Mouse (Mus musculus) large intestine, adult 2 months (tissue): Measurements from ENCODE around the gene Sertad4. TPM values are rescaled to one million over a fixed set of nuclear protein-coding genes. Genes with fewer than 3 reads are reported as not detected.
A peak's percentile ranks its signal among the peaks of the same experiment; 100 is the strongest.

Experiments used
- DNase-seq: peaks from one replicate; pipeline ENCODE4 v3.0.0-alpha.2; 2012; ENCODE audit warnings: low read depth, low spot score
- WGBS: fragments of 180-500 bp; shearing (Covaris S2); methylation state at CpG from one replicate; pipeline ENCODE4 v1.1.7; 2018; 5-methylcytosine and 5-hydroxymethylcytosine counted together
- polyA plus RNA-seq: library from polyadenylated mRNA; depleted of rRNA; stranded (reverse); fragments of >200 nt; gene quantifications from 2 replicates; pipeline ENCODE4 v1.2.3, GENCODE M21; 2012; rRNA removed

Sertad4 gene
- polyA plus RNA-seq, 1 experiment: 1.1 TPM

DNA sequence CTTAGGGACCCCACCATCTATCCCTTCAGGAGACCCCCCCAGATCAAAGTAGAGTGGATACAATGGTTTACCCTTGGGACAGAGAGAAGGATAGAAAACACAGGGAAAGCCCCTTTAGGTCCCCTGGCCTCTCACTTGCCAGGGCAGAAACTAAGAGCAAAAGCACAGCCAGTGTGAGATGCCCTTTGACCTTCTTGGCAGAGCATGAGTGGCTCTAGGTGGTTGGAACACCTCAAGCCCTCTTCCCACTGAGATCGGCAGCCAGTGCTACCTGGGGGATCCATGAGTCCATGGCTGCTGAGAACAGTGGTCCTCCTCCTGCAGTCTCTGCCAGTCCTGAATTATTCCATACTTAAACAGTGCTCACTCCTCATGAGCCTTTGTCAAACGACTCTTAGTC, 39.8 kb downstream of the Sertad4 start:
- DNase-seq: no peak
- WGBS: 37% methylated on average over 2 of the region's 2 CpGs

DNA sequence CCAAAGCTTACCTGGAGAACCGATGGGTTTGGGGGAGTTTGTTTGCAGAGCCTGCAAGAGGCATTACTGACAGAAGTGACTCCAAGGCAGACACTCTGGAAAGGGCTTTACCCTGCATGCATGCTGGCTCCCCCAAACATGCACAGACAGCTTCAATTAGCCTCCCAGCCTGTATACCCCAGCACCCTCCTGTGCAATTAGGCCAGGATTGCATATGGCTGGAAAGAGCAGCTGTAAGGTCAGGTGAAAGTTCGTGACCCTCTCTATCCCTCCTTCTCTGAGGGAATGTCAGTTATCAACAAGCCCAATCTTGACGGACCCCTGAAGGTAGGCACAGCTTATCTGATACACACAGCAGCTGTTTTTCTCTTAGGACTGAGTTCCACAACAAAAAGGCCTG, 40.9 kb downstream of the Sertad4 start:
- 83% methylated on average over 3 of the region's 3 CpGs for WGBS
- DNase-seq: no peak

DNA sequence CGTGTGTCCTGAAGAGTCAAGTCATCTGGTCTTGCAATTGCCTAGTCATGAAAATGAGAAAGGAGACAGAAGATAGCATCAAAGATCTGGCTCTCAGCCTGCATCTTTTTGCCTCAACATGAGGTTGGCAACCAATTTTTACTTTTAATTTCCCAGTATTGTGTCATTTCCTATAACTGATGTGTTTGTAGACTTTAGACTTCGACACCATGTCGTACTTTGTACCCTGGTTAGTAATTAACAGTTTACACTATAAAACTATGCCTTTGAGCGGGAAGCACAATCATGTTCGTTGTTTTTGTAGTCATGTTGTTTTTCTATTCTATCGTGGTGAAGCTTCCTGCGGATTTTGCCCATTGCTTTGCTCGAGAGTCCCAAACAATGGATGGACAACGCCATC, 42.8 kb downstream of the Sertad4 start:
- WGBS: 45% methylated on average over 9 of the region's 9 CpGs

GRCm38 (mm10) chr1:192812290-192812689, 43.3 kb downstream of the Sertad4 start:
- whole genome bisulfite sequencing: 65% methylated on average over 5 of the region's 5 CpGs
- DNase-seq: no peak

More for the DNA sequence above, 42.8 kb downstream of the Sertad4 start:
- DNase-seq: peak; percentile 52

GRCm38 (mm10) chr1:192806168-192807157, 49.1 kb downstream of the Sertad4 start:
- WGBS: 67% methylated on average over 10 of the region's 10 CpGs
- DNase-seq: no peak

DNA sequence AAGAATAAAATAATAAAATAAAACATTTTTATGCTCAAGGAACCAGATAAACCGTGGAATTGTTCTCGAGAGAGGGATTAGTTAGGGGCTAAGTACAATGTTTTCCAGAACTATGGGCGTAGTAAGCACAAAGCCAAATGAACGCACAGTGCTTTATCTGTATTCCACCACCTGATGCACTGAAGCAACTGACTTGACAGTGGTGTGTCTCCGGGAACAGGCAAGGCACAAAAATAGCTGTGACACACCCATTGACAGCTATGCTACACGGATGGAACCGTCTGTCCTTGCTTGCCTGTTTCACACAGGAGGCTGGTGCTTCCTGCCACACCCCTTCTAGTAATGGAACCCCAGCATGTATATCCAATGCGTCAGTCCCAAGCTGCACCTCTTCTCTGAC, 55.2 kb downstream of the Sertad4 start:
- WGBS: 66% methylated on average over 8 of the region's 8 CpGs

DNA sequence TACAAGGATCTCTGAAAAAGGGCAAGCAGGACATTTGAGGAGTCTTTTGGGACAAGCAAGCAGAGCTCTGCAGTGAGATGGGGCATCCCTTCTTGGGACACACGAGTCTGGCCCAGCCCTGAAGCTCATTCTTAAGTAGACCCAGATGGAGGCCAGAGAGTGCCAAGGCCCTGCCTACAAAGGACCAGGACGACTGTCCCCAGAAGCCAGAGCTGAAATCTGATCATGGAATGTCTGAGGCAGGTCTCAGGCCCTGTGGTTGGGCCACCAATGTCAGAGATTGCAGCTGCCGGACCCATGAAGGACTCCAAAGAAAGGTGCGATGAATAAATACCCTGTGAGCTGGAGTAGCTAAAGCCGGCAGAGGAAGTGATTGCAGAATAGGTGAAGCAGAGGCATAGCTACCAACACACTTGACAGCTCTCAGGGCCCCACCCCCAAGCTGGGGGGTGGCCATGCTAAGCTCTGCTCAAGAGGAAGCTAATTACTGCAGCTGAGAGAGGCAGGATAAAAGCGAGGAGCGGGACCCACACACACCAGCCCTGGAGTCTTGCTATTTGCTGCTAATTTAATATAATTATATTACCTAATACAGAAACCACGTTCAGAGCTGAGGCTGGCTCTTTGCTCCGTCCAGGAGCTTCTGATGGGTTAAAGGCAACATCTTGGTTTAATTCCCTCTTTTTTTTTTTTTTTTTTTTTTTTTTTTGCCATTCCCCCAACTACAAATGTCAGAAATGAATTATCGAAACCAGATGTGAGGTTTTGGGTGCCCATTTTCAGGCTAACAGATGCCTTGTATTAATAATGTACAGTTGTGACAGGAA, 56.2 kb downstream of the Sertad4 start:
- 77% methylated on average over 10 of the region's 10 CpGs for WGBS
- DNase-seq: no peak

More for the DNA sequence above, 55.2 kb downstream of the Sertad4 start:
- no peak for DNase-seq

DNA sequence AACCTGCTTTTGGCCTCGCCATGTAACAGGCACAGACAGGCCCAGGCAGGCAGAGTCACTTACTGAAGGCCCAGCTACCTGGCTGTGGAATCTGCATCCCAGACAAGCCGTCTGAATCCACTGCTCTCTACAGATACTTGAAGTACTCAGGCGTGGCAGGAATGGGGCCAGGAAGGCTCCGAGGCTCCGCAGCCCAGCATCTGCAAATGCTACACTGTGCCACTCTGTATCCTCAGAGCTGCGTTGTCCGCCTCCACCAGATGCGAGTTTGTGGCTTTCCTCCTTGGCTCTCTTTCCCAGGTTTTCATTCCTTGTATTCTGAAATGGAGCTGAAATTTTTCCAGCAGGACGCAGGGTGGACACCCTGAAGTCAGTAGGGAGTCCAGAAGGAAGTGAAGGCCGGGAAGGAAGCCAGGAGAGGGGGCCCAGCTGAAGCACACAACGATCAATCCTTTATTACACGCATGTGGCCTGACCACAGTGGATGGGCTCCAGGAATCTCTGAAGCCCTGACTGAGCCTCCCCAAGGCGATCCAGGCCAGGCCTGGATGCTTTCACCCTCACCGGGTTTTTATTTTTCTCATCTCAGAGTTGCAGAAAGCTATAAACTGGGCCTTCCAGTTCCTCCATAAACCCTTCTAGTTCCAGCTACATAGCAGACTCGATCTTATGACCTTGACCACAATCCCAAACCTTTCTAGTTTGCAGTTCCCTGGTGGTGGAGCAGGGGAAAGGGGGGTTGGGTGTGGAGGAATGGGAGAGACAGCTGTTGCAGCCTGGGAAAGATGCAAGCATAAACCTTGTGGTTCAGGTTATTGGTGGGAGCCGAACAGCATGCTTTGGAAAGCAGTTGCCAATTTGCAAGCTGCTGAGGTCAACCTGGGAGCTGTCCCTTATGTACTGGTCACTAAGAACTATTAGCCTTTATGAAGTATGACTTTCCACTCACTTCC, 57.1 kb downstream of the Sertad4 start:
- DNase-seq: no peak
- 67% methylated on average over 16 of the region's 16 CpGs for WGBS

GRCm38 (mm10) chr1:192797011-192797274, 58.6 kb downstream of the Sertad4 start:
- DNase-seq: no peak
- WGBS: 89% methylated on average over 3 of the region's 3 CpGs

DNA sequence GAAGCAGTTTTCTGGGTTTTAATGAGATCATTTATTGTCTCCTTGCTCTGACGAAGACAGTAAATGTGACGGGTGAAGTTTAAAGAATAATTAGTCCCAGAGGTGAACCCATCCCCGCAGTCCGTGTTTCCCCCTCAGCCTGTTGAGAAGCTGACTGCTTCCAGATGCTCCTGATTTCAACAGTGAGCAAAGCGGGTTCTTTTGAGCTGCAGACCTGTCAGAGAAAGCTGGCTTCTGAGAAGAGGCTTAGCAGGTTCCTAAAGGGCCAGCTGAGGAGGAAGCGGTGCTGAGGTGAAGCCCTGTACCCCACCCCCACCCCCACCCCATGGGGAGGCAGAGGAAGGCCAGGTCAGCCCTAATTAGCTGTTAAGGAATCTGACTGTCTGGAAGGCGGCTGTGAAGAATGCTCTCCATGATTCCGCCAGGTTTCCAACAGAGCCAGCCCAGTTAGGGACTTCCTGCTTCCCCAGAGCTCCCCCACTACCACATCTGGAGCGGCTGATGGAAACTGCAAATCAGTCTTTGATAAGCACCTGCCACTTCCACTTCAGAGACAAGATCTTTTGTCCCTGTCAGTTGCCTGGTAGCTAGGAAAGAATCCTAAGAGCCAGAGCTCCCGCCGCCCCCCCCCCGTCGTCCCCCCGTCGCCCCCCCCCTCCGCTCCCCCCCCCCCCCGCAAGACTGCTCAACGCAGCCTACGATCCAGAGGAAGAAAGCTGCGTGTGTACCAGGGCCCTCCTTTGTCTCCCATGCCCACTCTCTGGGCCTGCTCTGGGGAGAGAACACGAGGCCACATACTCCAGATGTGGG, 59.1 kb downstream of the Sertad4 start:
- no peak for DNase-seq
- 49% methylated on average over 19 of the region's 21 CpGs for WGBS

GRCm38 (mm10) chr1:192794957-192795745, 60.4 kb downstream of the Sertad4 start:
- DNase-seq: no peak
- 62% methylated on average over 9 of the region's 9 CpGs for WGBS

Other genes with a start within 250 kb of the Sertad4 start
- gene Hhat, start 84.5 kb downstream of the Sertad4 start, polyA plus RNA-seq: 1.8 and 2.5 TPM in 2 replicates
- 0.06 and 0.07 TPM in 2 replicates for gene Syt14, start 180.0 kb upstream of the Sertad4 start, polyA plus RNA-seq